Mouse (Mus musculus) testis, adult 2 months (tissue): ENCODE measurements around the gene Fbln7. TPM values are rescaled to one million over a fixed set of nuclear protein-coding genes. Genes with fewer than 3 reads are reported as not detected.

Source experiments
- H3K27ac ChIP-seq: fragments of 200-500 bp; 2 replicates; pipeline ENCODE4 v1.5.1; 2012; ENCODE audit warnings: low read depth, low read length; ENCODE audit not compliant: control insufficient read depth, insufficient read depth
- H3K27me3 ChIP-seq: fragments of 200-500 bp; 2 replicates; pipeline ENCODE4 v1.6.1; 2012; ENCODE audit warnings: mild to moderate bottlenecking, low read length, moderate library complexity; ENCODE audit not compliant: control insufficient read depth, insufficient read depth
- H3K36me3 ChIP-seq: fragments of 200-500 bp; 2 replicates; pipeline ENCODE4 v1.6.1; 2012; ENCODE audit warnings: mild to moderate bottlenecking, low read length; ENCODE audit not compliant: control insufficient read depth, insufficient read depth
- H3K4me1 ChIP-seq: fragments of 200-500 bp; 2 replicates; pipeline ENCODE4 v1.6.1; 2012; ENCODE audit warnings: low read length; ENCODE audit not compliant: control insufficient read depth, insufficient read depth
- H3K4me3 ChIP-seq: fragments of 200-500 bp; 2 replicates; pipeline ENCODE4 v1.5.1; 2012; ENCODE audit warnings: low read depth, mild to moderate bottlenecking, low read length, moderate library complexity, mixed read lengths; ENCODE audit not compliant: control insufficient read depth
- CTCF ChIP-seq: fragments of 200-500 bp; IDR thresholded peaks from 2 replicates; pipeline ENCODE4 v1.5.1; 2012; ENCODE audit warnings: low read depth, mild to moderate bottlenecking, inconsistent platforms, low read length, moderate library complexity; ENCODE audit not compliant: control insufficient read depth, insufficient read depth, insufficient replicate concordance
- POLR2A ChIP-seq: fragments of 200-500 bp; IDR thresholded peaks from 2 replicates; pipeline ENCODE4 v1.6.1; 2012; ENCODE audit warnings: low read depth, mild to moderate bottlenecking, inconsistent platforms, low read length, moderate library complexity; ENCODE audit not compliant: control insufficient read depth
- polyA plus RNA-seq: library from polyadenylated mRNA; depleted of rRNA; stranded (reverse); fragments of >200 nt; gene quantifications from 2 replicates; pipeline ENCODE4 v1.2.3, GENCODE M21; 2012

The Fbln7 gene
- polyA plus RNA-seq, 1 experiment: 0.20 TPM

DNA sequence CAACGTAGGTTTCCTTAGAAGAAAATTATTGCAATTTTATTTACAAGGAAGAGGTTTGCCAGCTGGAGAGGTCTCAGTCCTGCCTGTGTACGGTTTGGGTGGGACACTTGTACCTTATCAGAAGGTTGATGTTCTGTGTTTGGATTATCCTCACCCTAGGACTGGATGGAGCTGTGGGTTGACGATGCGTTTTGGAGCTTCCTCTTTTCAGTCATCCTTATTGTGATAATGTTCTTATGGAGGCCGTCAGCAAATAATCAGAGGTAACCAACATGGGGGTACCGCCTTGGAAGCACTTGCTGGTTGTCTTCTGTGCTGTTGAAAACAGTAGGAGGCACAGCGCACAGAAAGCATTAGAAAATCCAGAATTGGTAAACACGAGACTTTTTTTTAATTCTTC lies 20.3 kb upstream of the Fbln7 start:
- peaks cover 5% of the 10 kb centered on the region for H3K36me3 ChIP-seq
- no peaks in the 10 kb centered on the region for H3K27me3 ChIP-seq
- H3K27ac ChIP-seq: no peak overlapping the region
- no peak overlapping the region for H3K4me3 ChIP-seq
- no peak for TF ChIP-seq POLR2A
- H3K4me1 ChIP-seq: no peaks in the 10 kb centered on the region

DNA sequence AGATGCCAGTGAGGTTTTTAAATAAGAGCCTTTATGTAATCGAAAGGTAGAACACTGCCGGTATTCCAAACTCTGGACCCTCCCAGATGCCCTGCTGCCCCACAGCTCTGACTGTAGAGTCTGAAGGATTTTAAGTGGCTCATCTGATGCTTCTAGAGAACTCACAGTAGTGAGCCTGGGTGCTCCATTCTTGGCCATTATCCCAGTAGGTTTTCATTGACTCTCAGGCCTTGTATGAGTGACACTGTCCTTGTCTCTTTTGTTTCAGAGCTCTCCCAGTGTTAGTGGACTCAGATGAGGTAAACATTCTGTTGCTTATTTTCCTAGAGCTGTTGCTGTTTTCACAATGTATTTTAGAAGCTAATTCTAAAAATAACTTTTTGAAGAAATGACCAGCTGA lies 12.7 kb upstream of the Fbln7 start:
- H3K4me1 ChIP-seq: no peaks in the 10 kb centered on the region
- no peak overlapping the region for H3K27ac ChIP-seq
- no peak for TF ChIP-seq CTCF
- no peak for TF ChIP-seq POLR2A
- H3K4me3 ChIP-seq: no peak overlapping the region
- peaks cover 4% of the 10 kb centered on the region for H3K36me3 ChIP-seq
- H3K27me3 ChIP-seq: no peaks in the 10 kb centered on the region

DNA sequence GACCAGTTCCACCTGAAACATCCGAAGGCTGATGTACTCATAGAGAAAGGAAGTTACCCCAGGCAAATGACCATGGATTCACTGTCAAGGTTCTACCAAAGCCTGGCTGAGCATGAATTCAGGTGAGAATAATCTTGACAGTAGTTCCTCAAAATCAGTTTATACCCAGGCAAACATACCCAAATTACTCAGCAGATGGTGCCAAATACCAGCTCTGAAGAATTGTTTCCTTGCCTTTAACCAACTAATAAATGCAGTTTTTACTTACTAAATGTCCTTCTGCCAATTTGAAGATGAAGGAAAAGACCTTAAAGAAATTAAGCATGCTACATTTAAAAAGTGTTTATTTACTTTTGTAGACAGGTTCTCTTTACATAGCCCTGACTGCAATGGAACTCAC lies 6.1 kb upstream of the Fbln7 start:
- Histone ChIP-seq H3K4me1 (no peaks in the 10 kb centered on the region), H3K27me3 (no peaks in the 10 kb centered on the region), H3K4me3 (no peak overlapping the region), H3K36me3 (peaks cover 2% of the 10 kb centered on the region), H3K27ac (no peak overlapping the region)
- TF ChIP-seq POLR2A: no peak
- TF ChIP-seq CTCF: no peak

DNA sequence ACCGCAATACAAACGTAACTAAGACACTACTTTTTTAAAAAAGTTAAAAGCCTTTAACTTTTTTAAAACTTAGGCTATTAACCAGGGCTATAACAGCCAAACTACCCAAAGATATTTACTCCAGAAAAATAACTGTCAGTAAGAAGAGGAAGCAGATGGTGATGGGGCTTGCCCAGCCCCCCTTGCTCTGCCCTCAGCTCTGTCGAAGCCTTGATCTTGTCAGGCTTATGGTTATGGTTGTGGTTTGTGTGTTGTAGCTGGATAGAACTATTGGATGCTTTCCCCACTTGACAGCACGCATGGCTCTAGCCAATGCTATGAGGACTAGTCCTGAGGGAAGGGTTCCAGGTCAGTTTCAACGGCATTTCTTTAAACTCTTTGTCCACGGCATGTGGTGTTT lies 3.8 kb upstream of the Fbln7 start:
- Histone ChIP-seq H3K4me3 (no peak overlapping the region), H3K36me3 (no peaks in the 10 kb centered on the region), H3K27me3 (no peaks in the 10 kb centered on the region), H3K27ac (no peak overlapping the region), H3K4me1 (peaks cover 4% of the 10 kb centered on the region)
- no peak for TF ChIP-seq CTCF
- TF ChIP-seq POLR2A: no peak

DNA sequence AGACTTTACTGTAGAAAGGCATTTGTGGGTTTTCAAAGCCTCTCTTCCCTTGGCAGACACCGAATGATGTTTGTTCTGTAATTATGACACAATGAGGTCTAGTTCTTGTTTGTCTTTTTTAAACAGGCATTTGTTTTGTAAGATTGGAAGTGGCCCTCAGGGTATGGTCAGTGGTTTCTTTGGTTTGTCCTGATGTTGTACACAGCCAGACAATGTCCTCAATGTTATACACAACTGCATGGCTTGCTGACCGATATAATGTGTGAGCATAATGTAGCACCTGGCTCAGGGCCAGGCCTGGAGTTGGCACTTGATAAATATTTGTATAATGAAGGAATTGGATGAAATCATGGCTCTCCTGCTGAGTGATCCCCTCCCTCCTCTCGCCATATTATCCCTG lies 2.9 kb upstream of the Fbln7 start:
- Histone ChIP-seq H3K4me1 (peaks cover 6% of the 10 kb centered on the region), H3K27ac (no peak overlapping the region), H3K27me3 (no peaks in the 10 kb centered on the region), H3K36me3 (no peaks in the 10 kb centered on the region), H3K4me3 (no peak overlapping the region)
- no peak for TF ChIP-seq POLR2A
- no peak for TF ChIP-seq CTCF

DNA sequence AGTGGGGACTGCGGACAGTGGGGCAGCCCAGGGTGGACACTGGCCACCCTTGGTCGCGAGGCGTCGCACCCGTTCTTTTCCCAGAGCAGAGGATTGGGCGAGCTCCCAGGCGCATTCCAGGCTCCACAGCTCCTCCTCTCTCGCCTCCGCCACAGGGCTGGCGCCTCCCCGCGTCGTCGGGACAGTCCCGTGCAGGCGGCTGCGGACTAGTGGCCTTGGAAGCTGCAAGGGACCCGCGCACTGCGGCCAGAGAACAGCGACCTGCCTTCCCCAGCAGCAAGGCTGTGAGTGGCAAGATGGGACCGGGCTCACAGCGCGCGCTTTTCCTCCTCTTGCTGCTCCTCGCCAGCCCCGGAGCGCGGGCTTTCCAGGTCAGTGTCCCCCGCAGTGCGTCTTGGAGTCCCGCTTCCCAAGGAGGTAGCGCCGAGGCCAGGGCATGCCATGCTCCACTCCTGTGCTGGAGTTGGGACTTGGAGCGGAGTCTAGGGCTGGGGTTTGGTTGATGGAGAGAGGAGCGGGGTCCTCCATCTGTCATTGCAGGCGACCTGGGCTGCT lies 1.1 kb downstream of the Fbln7 start:
- TF ChIP-seq CTCF (no peak), POLR2A (no peak)
- Histone ChIP-seq H3K27ac (no peak overlapping the region), H3K4me3 (peak overlapping the region; percentile 62), H3K27me3 (no peaks in the 10 kb centered on the region), H3K4me1 (peaks cover 6% of the 10 kb centered on the region), H3K36me3 (no peaks in the 10 kb centered on the region)

DNA sequence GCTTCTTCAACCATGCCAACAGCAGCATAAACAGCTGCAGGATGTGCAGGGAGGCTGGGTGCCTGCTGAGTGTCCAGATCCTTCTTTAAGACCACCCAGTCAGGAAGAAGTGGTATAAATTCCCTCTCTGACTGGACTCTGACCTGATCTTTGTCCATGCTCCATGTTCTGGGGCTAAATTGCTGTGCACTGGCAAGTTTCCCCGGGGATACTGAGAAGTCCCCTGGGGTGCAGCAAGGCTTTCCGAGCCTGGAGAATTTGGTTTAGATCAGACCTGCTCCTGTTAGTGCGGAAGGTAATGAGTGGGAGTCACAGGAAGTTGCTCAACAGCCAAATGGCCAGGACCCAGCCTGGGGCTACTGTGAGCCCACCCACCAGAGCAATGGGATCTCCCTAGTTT lies 2.3 kb downstream of the Fbln7 start:
- H3K36me3 ChIP-seq: no peaks in the 10 kb centered on the region
- no peak for TF ChIP-seq POLR2A
- TF ChIP-seq CTCF: no peak

DNA sequence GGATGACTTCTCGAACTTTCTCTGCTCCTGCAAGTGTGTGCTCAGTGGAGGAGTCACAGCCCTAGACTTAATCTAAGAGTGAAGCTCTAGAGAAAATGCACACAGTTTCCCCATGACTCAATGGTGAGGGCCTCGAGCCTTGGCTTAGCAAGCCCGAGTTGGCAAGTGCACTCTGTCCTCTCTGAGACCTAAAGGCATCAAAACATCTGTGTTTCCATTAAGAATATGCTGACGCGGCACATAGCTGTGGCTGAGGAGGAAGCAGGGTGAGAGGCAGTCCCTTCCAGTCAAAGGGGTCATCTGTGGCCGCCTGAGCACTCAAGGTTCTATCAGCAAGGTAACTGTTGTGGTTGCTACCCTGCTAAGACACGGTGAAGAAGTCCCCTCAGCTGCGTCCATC lies 8.9 kb downstream of the Fbln7 start:
- TF ChIP-seq CTCF (no peak), POLR2A (no peak)

More for the DNA sequence above, 2.3 kb downstream of the Fbln7 start:
- H3K27ac ChIP-seq: no peak overlapping the region
- peaks cover 6% of the 10 kb centered on the region for H3K4me1 ChIP-seq
- no peak overlapping the region for H3K4me3 ChIP-seq
- H3K27me3 ChIP-seq: no peaks in the 10 kb centered on the region

More for the DNA sequence above, 8.9 kb downstream of the Fbln7 start:
- H3K36me3 ChIP-seq: no peaks in the 10 kb centered on the region
- peaks cover 13% of the 10 kb centered on the region for H3K4me1 ChIP-seq
- H3K4me3 ChIP-seq: no peak overlapping the region
- no peaks in the 10 kb centered on the region for H3K27me3 ChIP-seq
- no peak overlapping the region for H3K27ac ChIP-seq
